Mouse (Mus musculus): Measurements from ENCODE around the gene Mul1. TPM values are rescaled to one million over a fixed set of nuclear protein-coding genes. Genes with fewer than 3 reads are reported as not detected.
A peak's percentile ranks its signal among the peaks of the same experiment; 100 is the strongest.

Gene Mul1
- total RNA-seq, 1 experiment: 58.4 TPM

DNA sequence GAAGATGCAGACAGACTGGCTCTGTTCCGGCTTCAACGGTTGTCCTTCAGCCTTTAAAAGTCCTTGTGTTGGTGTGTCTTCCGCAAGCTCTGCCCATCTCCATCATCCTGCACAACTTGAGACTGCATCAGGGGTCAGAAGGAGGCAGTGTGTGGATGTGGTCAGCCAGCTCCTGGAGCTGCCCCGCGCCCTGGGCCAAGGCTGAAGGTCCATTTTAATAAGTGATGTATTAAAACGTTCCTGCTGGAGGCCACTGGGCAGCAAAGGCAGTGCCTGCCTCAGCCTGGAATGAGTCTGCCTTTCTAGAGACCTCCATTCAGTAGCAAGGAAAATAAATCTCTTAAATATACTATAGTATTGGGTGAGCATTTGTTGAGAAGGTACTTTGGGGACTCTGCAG is 25.3 kb downstream of the Mul1 start:
- Histone ChIP-seq H3K4me1 (ENCODE audit: control insufficient read depth in 2 of 2, insufficient read depth in 2 of 2, low read length in 2 of 2, poor library complexity in 1 of 2) (peaks cover 3 to 41% of the 10 kb centered on the region in 2 experiments; a peak in 2 of 4 replicates), H3K9ac (ENCODE audit: insufficient read depth, low read depth, low read length, poor library complexity, severe bottlenecking) (no peak overlapping the region), H3K36me3 (ENCODE audit: control insufficient read depth, insufficient read depth, low read length, poor library complexity, severe bottlenecking) (no peaks in the 10 kb centered on the region), H3K9me3 (ENCODE audit: control insufficient read depth, insufficient read depth, low read depth, low read length) (no peaks in the 10 kb centered on the region), H3K4me3 (ENCODE audit: insufficient read depth in 1 of 2, low read depth in 1 of 2, low read length in 2 of 2, poor library complexity in 1 of 2, severe bottlenecking in 1 of 2) (no peak overlapping the region), H3K27ac (ENCODE audit: insufficient read depth, low read depth, low read length, poor library complexity, severe bottlenecking) (no peak overlapping the region)
- TF ChIP-seq ZNF384 (IDR thresholded peaks at IDR 0.05; ENCODE audit: low read depth, low read length) (no peak), HCFC1 (IDR thresholded peaks at IDR 0.05; ENCODE audit: borderline replicate concordance, insufficient read depth, low read length) (no peak), ZC3H11A (IDR thresholded peaks at IDR 0.05; ENCODE audit: borderline replicate concordance, low read depth, low read length) (no peak), MAFK (IDR thresholded peaks at IDR 0.05; ENCODE audit: insufficient read depth, low read depth, low read length) (no peak), CHD2 (IDR thresholded peaks at IDR 0.05; ENCODE audit: low read depth, low read length) (no peak)
- in situ Hi-C loops (cut with MboI; ENCODE audit: low sequenced_read_pairs in 2 of 2, unreplicated experiment in 2 of 2): loop anchor here in 1 of 2 experiments (25.0 kb wide), 1 partner anchor 1378 kb away; the partner anchor contains the start of gene Pax7
- DNase-seq (ENCODE audit: low read depth, low spot score): no peak

DNA sequence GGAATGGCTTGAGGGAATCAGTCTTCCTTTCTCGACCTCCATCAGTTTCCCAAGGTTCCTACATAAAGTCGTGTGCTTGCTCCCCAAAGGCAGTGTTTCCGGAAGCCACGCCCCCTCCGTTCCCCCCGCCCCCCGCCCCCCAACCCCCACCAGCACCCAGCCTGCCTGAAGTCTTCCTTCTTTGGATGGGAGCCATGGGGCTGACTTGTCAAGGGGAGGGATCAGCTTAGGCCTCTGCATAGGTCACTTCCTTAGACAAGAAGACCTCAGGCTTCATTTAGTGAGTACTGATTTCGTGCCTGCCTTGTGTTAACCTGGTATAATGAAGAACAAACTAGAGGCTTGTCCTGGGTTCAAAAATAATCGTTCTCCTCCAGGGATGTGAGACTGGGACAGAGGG is 26.4 kb downstream of the Mul1 start:
- H3K4me3 ChIP-seq (ENCODE audit: insufficient read depth in 1 of 2, low read depth in 1 of 2, low read length in 2 of 2, poor library complexity in 1 of 2, severe bottlenecking in 1 of 2): no peak overlapping the region
- H3K27ac ChIP-seq (ENCODE audit: insufficient read depth, low read depth, low read length, poor library complexity, severe bottlenecking): no peak overlapping the region
- DNase-seq (ENCODE audit: low read depth, low spot score): no peak
- H3K36me3 ChIP-seq (ENCODE audit: control insufficient read depth, insufficient read depth, low read length, poor library complexity, severe bottlenecking): no peaks in the 10 kb centered on the region
- H3K9me3 ChIP-seq (ENCODE audit: control insufficient read depth, insufficient read depth, low read depth, low read length): no peaks in the 10 kb centered on the region
- no peak overlapping the region for H3K9ac ChIP-seq (ENCODE audit: insufficient read depth, low read depth, low read length, poor library complexity, severe bottlenecking)
- in situ Hi-C loops (cut with MboI; ENCODE audit: low sequenced_read_pairs in 2 of 2, unreplicated experiment in 2 of 2): loop anchor here in 1 of 2 experiments (25.0 kb wide), 1 partner anchor 1376 kb away; the partner anchor contains the start of gene Pax7
- TF ChIP-seq CHD2 (IDR thresholded peaks at IDR 0.05; ENCODE audit: low read depth, low read length): no peak
- no peak for TF ChIP-seq ZNF384 (IDR thresholded peaks at IDR 0.05; ENCODE audit: low read depth, low read length)
- no peak for TF ChIP-seq HCFC1 (IDR thresholded peaks at IDR 0.05; ENCODE audit: borderline replicate concordance, insufficient read depth, low read length)
- TF ChIP-seq ZC3H11A (IDR thresholded peaks at IDR 0.05; ENCODE audit: borderline replicate concordance, low read depth, low read length): no peak
- no peak for TF ChIP-seq MAFK (IDR thresholded peaks at IDR 0.05; ENCODE audit: insufficient read depth, low read depth, low read length)
- peaks cover 5 to 50% of the 10 kb centered on the region in 2 experiments; a peak in 3 of 4 replicates for H3K4me1 ChIP-seq (ENCODE audit: control insufficient read depth in 2 of 2, insufficient read depth in 2 of 2, low read length in 2 of 2, poor library complexity in 1 of 2)

DNA sequence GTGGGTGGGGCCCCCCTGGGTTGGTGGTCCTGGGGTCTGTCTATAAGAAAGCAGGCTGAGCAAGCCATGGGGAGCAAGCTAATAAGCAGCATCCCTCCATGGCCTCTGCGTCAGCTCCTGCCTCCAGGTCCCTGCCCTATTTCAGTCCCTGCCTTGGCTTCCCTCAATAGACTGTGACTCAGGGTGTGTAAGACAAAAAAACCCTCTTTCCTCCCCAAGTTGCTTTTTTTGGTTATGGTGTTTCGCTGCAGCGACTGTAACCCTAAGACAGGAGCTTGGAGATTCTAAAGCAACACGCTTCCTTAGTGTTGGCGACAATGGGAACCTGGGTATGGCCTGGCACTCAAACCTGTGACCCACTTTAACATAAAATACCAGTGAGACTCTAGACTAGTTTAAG is 27.0 kb downstream of the Mul1 start:
- Histone ChIP-seq H3K9ac (ENCODE audit: insufficient read depth, low read depth, low read length, poor library complexity, severe bottlenecking) (no peak overlapping the region), H3K4me3 (ENCODE audit: insufficient read depth in 1 of 2, low read depth in 1 of 2, low read length in 2 of 2, poor library complexity in 1 of 2, severe bottlenecking in 1 of 2) (no peak overlapping the region), H3K27ac (ENCODE audit: insufficient read depth, low read depth, low read length, poor library complexity, severe bottlenecking) (no peak overlapping the region), H3K36me3 (ENCODE audit: control insufficient read depth, insufficient read depth, low read length, poor library complexity, severe bottlenecking) (no peaks in the 10 kb centered on the region), H3K9me3 (ENCODE audit: control insufficient read depth, insufficient read depth, low read depth, low read length) (no peaks in the 10 kb centered on the region), H3K4me1 (ENCODE audit: control insufficient read depth in 2 of 2, insufficient read depth in 2 of 2, low read length in 2 of 2, poor library complexity in 1 of 2) (peaks cover 5 to 45% of the 10 kb centered on the region in 2 experiments; a peak in 3 of 4 replicates)
- no peak for DNase-seq (ENCODE audit: low read depth, low spot score)
- in situ Hi-C loops (cut with MboI; ENCODE audit: low sequenced_read_pairs in 2 of 2, unreplicated experiment in 2 of 2): loop anchor here in 1 of 2 experiments (25.0 kb wide), 1 partner anchor 1376 kb away; the partner anchor contains the start of gene Pax7
- TF ChIP-seq ZC3H11A (IDR thresholded peaks at IDR 0.05; ENCODE audit: borderline replicate concordance, low read depth, low read length): no peak
- no peak for TF ChIP-seq CHD2 (IDR thresholded peaks at IDR 0.05; ENCODE audit: low read depth, low read length)
- TF ChIP-seq HCFC1 (IDR thresholded peaks at IDR 0.05; ENCODE audit: borderline replicate concordance, insufficient read depth, low read length): no peak
- TF ChIP-seq ZNF384 (IDR thresholded peaks at IDR 0.05; ENCODE audit: low read depth, low read length): no peak
- no peak for TF ChIP-seq MAFK (IDR thresholded peaks at IDR 0.05; ENCODE audit: insufficient read depth, low read depth, low read length)

DNA sequence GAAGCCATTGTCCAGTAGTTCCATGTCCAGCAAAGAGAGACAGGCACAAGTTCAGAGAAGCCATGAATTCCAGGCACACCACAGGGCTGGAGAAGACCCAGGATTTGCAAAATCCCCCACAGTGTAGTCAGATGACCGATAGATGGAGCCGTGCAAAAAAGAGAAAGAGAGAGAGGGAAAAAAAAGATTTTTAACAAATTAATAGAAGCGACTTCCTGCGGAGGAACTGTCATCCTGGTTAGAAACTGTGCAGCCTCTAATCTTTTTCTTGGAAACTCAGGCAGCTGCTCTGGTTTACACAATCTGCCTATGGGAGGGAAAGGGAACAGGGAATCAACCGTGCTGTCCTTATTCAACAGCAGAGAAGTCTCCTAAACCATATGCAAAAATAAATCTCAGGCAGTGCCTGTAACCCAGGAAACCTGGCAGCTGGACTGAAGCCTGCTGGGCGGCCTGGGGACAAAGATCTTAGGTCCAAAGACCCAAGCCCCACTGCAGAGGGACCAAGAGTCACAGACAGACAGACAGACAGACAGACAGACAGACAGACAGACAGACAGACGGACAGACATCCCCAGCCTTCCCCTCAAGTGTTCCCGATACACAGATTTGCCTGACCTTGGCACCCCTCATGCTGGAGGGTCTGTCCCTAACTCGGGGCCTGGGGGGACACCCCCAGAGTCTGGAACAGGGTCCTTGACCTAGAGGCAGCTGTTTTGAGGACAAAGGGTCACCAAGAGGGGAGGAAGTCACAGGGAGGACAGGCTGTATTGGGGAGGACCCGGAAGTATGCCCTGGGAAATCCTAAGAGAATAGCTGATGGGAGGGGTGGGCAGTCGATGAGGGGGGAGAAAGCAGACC is 28.7 kb downstream of the Mul1 start:
- Histone ChIP-seq H3K4me1 (ENCODE audit: control insufficient read depth in 2 of 2, insufficient read depth in 2 of 2, low read length in 2 of 2, poor library complexity in 1 of 2) (peaks cover 5 to 43% of the 10 kb centered on the region in 2 experiments; a peak in 3 of 4 replicates), H3K27ac (ENCODE audit: insufficient read depth, low read depth, low read length, poor library complexity, severe bottlenecking) (peak overlapping the region; percentile 63; the same call in 1 of the 2 replicates), H3K36me3 (ENCODE audit: control insufficient read depth, insufficient read depth, low read length, poor library complexity, severe bottlenecking) (no peaks in the 10 kb centered on the region), H3K4me3 (ENCODE audit: insufficient read depth in 1 of 2, low read depth in 1 of 2, low read length in 2 of 2, poor library complexity in 1 of 2, severe bottlenecking in 1 of 2) (peak overlapping the region in 1 of 2 experiments; percentile 11; a peak in 1 of 4 replicates), H3K9ac (ENCODE audit: insufficient read depth, low read depth, low read length, poor library complexity, severe bottlenecking) (0 out of 2 replicates have a peak overlapping the region, but pooled peaks have one; percentile 5), H3K9me3 (ENCODE audit: control insufficient read depth, insufficient read depth, low read depth, low read length) (no peaks in the 10 kb centered on the region)
- no peak for DNase-seq (ENCODE audit: low read depth, low spot score)
- in situ Hi-C loops (cut with MboI; ENCODE audit: low sequenced_read_pairs in 2 of 2, unreplicated experiment in 2 of 2): loop anchor here in 1 of 2 experiments (25.0 kb wide), 1 partner anchor 1374 kb away; the partner anchor contains the start of gene Pax7
- TF ChIP-seq ZNF384 (IDR thresholded peaks at IDR 0.05; ENCODE audit: low read depth, low read length): no peak
- TF ChIP-seq ZC3H11A (IDR thresholded peaks at IDR 0.05; ENCODE audit: borderline replicate concordance, low read depth, low read length): no peak
- no peak for TF ChIP-seq CHD2 (IDR thresholded peaks at IDR 0.05; ENCODE audit: low read depth, low read length)
- no peak for TF ChIP-seq MAFK (IDR thresholded peaks at IDR 0.05; ENCODE audit: insufficient read depth, low read depth, low read length)
- no peak for TF ChIP-seq HCFC1 (IDR thresholded peaks at IDR 0.05; ENCODE audit: borderline replicate concordance, insufficient read depth, low read length)
